Mouse (Mus musculus) pancreas, adult 10 weeks (tissue): ENCODE results near the gene Drc7. TPM values are rescaled to one million over a fixed set of nuclear protein-coding genes. Genes with fewer than 3 reads are reported as not detected.

Source experiments
- polyA plus RNA-seq: library from polyadenylated mRNA; stranded (reverse); fragments of 350-450 nt; fragmentation: Illumina TruSeq; extraction: RNeasy Lipid Tissue Mini Kit (QIAGEN cat#74804); gene quantifications from one replicate; pipeline ENCODE4 v1.2.3, GENCODE M21; 2015; ENCODE audit warnings: low read depth, low replicate concordance; ENCODE audit not compliant: insufficient read depth

Drc7 gene
- not detected for polyA plus RNA-seq

DNA sequence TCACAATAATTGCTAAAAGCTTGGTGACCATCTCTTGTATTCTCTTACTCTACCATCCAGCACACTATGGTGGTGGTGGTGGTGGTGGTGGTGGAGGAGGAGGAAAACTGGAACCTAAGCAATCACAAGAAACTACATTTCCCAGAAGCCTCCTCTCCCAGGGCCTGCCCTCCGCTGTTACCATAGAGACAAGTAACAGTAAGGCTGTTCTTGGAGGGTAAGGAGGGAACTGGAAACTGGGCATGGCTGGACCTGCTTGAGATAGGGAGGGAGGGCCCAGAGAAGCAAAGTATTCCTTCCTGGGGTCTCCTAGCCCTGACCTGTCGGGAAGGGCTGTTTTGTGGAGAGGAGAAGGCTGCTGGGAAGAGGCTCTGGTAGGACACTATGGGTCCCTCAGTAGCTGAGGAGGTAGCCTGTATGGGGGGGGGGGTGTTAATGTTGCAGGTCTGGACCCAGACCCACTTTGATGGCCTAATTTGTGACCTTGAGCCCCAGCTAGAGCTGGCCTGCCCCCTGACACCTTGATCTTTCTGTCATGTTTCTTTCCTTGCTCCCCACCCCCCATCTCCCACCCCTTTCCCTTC lies at the start of gene Drc7:
TSS of gene Drc7 (plus strand) at position 177 of the 584 bp plus-strand sequence.

DNA sequence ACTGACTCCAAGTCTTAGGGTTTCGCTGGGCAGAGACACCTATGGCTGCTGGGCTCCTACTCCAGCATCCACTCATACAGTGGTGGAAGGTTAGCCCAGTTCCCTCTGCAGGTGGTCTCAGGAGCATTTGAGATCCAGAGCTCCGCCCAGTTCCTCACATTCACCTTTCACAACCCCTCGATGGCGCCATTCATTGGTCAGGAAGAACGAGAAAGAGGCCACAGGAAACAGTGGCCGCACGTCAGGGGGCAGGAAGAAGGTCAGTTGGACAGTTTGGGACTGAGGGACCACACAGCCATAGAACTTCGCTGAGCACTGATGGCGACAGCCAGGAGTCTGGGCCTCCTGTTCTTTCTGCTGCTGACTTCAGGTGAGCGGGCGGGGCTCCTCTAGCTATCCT lies 37.5 kb upstream of the Drc7 start, which contains the start of gene Adgrg3:
TSS of gene Adgrg3 (plus strand) at position 242 of the 400 bp plus-strand sequence.

DNA sequence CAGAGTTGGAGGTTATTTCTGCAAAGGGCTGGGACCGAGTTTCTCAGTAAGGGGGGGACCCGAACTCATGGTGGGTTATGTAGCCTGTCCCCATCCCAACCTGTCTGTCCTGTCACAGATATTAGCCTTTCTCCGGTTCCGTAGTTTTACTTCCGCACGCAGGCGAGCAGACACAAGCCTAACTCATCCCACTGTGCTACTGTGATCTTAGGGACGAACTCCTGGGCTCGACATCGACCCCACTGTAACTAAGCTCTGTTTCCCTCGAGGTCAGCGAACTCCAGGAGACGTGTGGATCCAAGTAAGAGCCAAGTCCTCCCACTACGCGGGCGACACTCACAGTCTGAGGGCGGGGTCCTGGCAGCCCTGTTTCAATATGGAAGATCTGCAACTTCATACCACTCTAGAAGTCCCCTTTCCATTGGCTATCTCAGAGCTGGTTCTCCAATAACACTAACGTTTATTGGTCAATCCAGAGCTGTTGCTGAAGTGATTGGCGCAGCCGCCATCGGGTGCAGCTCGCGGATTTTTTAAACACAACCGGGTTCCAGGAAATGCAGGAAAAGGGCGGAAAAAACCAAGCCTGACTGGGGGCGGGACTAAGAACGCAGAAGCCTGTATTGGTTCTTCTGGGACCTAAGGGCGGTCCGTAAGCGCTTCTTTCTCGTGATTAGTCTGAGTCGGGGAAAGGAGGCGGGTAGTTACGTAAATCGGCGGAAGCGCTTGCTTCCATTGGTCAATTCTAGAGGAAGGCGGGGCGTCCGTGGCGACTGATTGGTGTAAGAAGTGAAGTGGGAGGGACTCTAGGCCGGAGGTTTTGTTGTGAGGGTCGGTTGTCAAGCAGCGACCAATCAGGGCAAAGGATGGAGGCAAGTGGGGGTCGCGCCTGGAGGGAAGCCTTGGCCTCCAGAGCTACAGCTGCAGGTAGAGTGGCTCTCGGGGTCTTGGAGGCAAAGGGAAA lies 25.8 kb downstream of the Drc7 start, which contains the start of gene Katnb1:
TSS of gene Katnb1 (plus strand) at position 806 of the 961 bp plus-strand sequence.

Other genes starting within 250 kb of the Drc7 start
- gene Ccl17, start 244.7 kb upstream of the Drc7 start, polyA plus RNA-seq: not detected
- gene Coq9, start 216.8 kb upstream of the Drc7 start, polyA plus RNA-seq: 24.9 TPM
- 8.0 TPM for gene Ciapin1, start 216.7 kb upstream of the Drc7 start, polyA plus RNA-seq
- gene Polr2c, start 197.7 kb upstream of the Drc7 start, polyA plus RNA-seq: 12.7 TPM
- 6.9 TPM for gene Dok4, start 178.8 kb upstream of the Drc7 start, polyA plus RNA-seq
- 2.3 TPM for gene Ccdc102a, start 137.0 kb upstream of the Drc7 start, polyA plus RNA-seq
- gene Adgrg5, start 131.4 kb upstream of the Drc7 start, polyA plus RNA-seq: 0.39 TPM
- gene Adgrg1, start 80.4 kb upstream of the Drc7 start, polyA plus RNA-seq: 21.1 TPM
- 3.5 TPM for gene Adgrg3, start 37.4 kb upstream of the Drc7 start, polyA plus RNA-seq
- 3.3 TPM for gene Katnb1, start 26.1 kb downstream of the Drc7 start, polyA plus RNA-seq
- gene Kifc3, start 147.7 kb downstream of the Drc7 start, polyA plus RNA-seq: 29.2 TPM